Mouse (Mus musculus) CD8-positive naive resting alpha-beta T cell, adult 2 months (primary cell): Measurements from ENCODE around the gene Olfr191.
"Not testable (repeated sequence)": the region's sequence is repeated elsewhere in the genome, so short reads cannot be mapped to it uniquely, and the experiment has no call there.

ENCODE experiments used
- DNase-seq, 2 experiments: peaks; one replicate each; pipeline ENCODE4 v3.0.0; 2022; ENCODE audit warnings: low read depth in 2 of 2, low spot score in 2 of 2

The Olfr191 gene

DNA sequence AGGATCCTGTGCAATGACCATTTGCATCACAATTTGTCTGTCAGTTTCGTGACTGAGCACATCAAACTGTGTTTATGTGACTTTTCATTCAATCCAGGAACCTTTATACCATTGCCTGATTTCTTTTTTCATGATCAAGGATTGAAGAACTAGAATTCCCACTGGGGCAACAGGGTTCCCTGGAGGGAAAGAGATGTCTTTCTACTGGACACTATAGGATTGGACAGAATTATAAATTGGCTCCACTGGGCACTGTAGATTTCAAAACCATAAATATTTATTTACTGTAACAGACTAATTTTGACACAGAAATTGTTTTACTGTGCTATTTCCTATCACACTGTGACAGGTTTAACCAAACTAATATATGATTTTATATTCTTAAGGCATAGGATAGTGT lies at the start of gene Olfr191:
Gene Olfr191 (minus strand): TSS at position 101 of the 400 bp plus-strand sequence.
- not testable (repeated sequence) for DNase-seq

GRCm38 (mm10) chr16:59130740-59131139 lies 41.1 kb upstream of the Olfr191 start:
- no peak for DNase-seq

DNA sequence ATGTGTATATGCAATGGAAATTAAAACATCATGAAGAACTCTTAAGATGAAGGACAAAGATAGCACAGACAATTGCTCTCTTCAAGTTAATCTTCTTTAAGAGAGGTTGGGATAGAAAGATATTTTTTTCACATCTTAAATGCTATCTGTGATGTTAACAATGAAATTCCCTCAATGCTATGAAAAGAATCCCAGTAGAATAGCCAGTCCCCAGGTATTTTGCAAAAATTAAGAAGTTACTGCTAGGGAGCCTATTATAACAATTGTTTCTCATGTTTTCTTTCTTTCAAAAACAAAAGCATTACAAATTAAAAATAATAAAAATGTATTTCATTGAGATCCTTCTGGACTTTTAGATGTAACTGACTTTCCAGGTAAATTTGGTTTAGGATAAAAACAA lies 31.3 kb upstream of the Olfr191 start, which contains the start of gene Olfr194:
Gene Olfr194 (minus strand): TSS at position 101 of the 400 bp plus-strand sequence.
- no peak for DNase-seq

DNA sequence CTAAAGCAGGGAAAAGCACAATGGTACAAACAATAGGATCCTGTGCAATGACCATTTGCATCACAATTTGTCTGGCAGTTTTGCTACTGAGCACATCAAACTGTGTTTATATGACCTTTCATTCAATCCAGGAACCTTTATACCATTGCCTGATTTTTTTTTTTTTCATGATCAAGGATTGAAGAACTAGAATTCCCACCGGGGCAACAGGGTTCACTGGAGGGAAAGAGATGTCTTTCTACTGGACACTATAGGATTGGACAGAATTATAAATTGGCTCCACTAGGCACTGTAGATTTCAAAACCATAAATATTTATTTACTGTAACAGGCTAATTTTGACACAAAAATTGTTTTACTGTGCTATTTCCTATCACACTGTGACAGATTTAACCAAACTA lies 22.2 kb upstream of the Olfr191 start, which contains the start of gene Olfr193:
Gene Olfr193 (minus strand): TSS at position 101 of the 400 bp plus-strand sequence.
- DNase-seq: no peak

DNA sequence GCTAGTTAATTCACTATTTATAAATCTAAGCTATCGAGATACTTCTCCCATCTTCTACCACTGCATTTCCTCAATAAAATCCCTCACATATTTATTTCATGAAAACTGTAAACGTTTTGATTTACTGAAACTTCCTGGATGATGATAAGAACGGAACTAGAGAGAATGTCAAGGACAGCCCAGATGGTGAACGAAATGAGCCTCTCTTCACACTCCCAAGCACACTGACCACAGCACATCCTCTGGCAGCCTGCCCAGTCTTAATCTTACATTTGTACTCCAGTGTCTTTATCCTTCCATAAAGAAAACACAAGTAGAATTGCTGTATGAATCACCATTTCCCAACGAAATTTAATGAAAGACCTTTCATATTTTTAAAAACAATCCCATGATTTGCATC lies 18.9 kb upstream of the Olfr191 start:
- DNase-seq: not testable (repeated sequence)

- DNase-seq: no peak
These were observed 15.7 kb upstream of the Olfr191 start for GRCm38 (mm10) chr16:59105312-59105711.

GRCm38 (mm10) chr16:59081113-59081512 lies 8.5 kb downstream of the Olfr191 start:
- not testable (repeated sequence) for DNase-seq

DNA sequence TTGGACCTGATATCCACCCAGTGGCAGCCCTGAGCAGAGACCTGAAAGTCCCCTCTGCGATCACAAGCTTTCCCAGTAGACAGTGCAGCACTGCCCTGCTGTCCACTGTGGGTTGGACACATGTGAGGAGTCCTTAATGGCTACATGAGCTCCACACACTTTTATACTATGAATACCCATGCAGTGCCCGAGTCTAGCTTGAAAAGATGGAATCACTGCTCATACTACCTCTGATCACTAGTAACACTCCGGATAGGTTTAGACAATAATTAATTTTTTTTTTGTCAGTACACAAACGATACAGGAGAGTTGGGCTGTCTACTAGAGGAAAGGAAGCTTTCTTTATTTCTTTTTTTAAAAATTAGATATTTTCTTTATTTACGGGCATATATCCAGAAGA lies 11.7 kb downstream of the Olfr191 start, which contains the start of gene Olfr190:
Gene Olfr190 (minus strand): TSS at position 101 of the 400 bp plus-strand sequence.
- no peak for DNase-seq

GRCm38 (mm10) chr16:59073520-59073919 lies 16.1 kb downstream of the Olfr191 start:
- no peak for DNase-seq

GRCm38 (mm10) chr16:59071755-59072154 lies 17.9 kb downstream of the Olfr191 start:
- no peak for DNase-seq

- not testable (repeated sequence) for DNase-seq
These were observed 27.2 kb downstream of the Olfr191 start for GRCm38 (mm10) chr16:59062411-59062810.

DNA sequence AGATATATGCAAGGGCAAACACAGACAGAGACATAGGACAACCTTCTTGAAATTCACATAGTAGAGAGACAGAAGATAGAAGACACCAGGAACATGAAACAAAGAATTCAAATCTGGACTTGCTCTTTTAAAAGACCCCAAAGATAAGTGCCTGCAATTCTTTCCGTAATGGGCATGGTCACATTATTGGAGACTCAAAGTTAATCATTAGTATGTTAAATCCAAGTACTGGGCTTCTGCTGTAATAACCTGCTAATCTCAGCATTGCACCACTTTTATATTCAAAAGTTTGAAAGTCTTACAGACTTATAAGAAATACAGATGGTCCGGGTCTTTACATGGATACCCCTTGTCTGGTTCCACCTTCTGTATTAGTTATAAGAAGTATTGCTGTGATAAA lies 40.3 kb downstream of the Olfr191 start:
- not testable (repeated sequence) for DNase-seq

- no peak for DNase-seq
These were observed 40.8 kb downstream of the Olfr191 start for GRCm38 (mm10) chr16:59048860-59049259.

DNA sequence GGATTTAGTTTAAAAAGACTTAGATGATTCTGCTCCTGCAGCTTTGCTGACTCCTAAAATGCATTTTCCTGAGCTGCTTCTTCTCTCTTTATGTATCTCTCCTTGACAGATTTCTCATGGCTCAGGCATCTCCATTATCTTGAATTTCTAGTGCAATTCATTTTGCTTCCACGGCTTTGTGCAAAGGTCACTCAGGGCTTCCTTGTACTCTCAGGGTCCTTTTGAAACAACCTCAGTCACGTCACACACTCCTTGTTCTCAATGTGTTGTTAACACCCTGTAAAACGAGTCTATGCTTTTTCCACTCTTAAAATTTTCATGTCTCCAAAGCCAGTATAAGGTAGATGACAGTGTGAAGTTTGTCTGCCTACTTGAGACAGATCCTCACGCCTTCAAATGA lies 42.0 kb downstream of the Olfr191 start:
- DNase-seq: no peak

- DNase-seq: no peak
These were observed 43.8 kb downstream of the Olfr191 start for GRCm38 (mm10) chr16:59045835-59046234.

DNA sequence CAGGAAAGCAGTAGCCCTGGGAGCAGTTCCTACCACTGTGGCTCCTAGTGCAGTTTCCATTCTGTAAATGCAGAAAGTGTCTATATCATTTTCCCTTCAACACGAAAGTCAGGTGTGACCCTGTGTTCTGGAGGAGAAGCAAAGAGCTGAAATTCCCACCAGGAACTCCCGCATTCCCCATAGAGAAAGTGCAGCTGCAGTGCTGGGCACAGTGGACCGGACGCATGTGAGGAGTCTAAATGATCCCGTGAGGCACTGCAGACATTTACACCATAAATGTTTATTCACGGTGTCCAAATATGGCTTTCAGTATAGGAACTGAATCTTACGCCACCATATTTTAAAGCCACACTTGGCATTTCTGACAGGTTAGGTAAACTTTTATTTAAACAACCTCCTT lies 49.9 kb downstream of the Olfr191 start, which contains the start of gene Olfr187:
Gene Olfr187 (minus strand): TSS at position 58 of the 400 bp plus-strand sequence.
- DNase-seq: no peak
